Mouse (Mus musculus) forebrain, embryonic 13.5 days (tissue): Measurements from ENCODE around the gene Pitpnb. TPM values are rescaled to one million over a fixed set of nuclear protein-coding genes. Genes with fewer than 3 reads are reported as not detected.

Experiments used
- ATAC-seq: fragments of 200-750 bp; cut with Nextera tagmentation; 2 replicates; pipeline ENCODE4 v1.8.0; 2017
- H3K27ac ChIP-seq: fragments of 300-500 bp; sonication (generic); 2 replicates; pipeline ENCODE4 v1.5.1; 2015; ENCODE audit warnings: inconsistent platforms, mild to moderate bottlenecking, moderate library complexity
- H3K27me3 ChIP-seq: fragments of 300-500 bp; sonication (generic); 2 replicates; pipeline ENCODE4 v1.6.1; 2015; ENCODE audit warnings: mild to moderate bottlenecking, inconsistent platforms
- H3K36me3 ChIP-seq: fragments of 300-500 bp; sonication (generic); 2 replicates; pipeline ENCODE4 v1.6.1; 2015; ENCODE audit warnings: mild to moderate bottlenecking, inconsistent platforms; ENCODE audit not compliant: poor library complexity, severe bottlenecking
- H3K4me1 ChIP-seq: fragments of 300-500 bp; sonication (generic); 2 replicates; pipeline ENCODE4 v1.6.1; 2015; ENCODE audit warnings: inconsistent platforms
- H3K4me2 ChIP-seq: fragments of 300-500 bp; sonication (generic); 2 replicates; pipeline ENCODE4 v1.6.1; 2015; ENCODE audit warnings: inconsistent platforms, mild to moderate bottlenecking, moderate library complexity
- H3K4me3 ChIP-seq: fragments of 300-500 bp; sonication (generic); 2 replicates; pipeline ENCODE4 v1.5.1; 2015; ENCODE audit warnings: mild to moderate bottlenecking, inconsistent platforms
- H3K9ac ChIP-seq: fragments of 300-500 bp; sonication (generic); 2 replicates; pipeline ENCODE4 v1.6.1; 2015; ENCODE audit warnings: mild to moderate bottlenecking, inconsistent platforms
- H3K9me3 ChIP-seq: fragments of 300-500 bp; sonication (generic); replicated peaks from 2 replicates; pipeline ENCODE4 v1.6.1; 2016; ENCODE audit warnings: inconsistent platforms
- WGBS: fragments of 180-500 bp; shearing (Covaris S2); methylation state at CpG from one replicate; pipeline ENCODE4 v1.1.7; 2015; 5-methylcytosine and 5-hydroxymethylcytosine counted together
- polyA plus RNA-seq: library from polyadenylated mRNA; unstranded; fragments of >200 nt; fragmentation: Nextera tagmentation; extraction: Ambion mirVana; gene quantifications from 2 replicates; pipeline ENCODE4 v1.2.1, GENCODE M21; 2015

Pitpnb gene
- 103 and 112 TPM in 2 replicates for polyA plus RNA-seq

DNA sequence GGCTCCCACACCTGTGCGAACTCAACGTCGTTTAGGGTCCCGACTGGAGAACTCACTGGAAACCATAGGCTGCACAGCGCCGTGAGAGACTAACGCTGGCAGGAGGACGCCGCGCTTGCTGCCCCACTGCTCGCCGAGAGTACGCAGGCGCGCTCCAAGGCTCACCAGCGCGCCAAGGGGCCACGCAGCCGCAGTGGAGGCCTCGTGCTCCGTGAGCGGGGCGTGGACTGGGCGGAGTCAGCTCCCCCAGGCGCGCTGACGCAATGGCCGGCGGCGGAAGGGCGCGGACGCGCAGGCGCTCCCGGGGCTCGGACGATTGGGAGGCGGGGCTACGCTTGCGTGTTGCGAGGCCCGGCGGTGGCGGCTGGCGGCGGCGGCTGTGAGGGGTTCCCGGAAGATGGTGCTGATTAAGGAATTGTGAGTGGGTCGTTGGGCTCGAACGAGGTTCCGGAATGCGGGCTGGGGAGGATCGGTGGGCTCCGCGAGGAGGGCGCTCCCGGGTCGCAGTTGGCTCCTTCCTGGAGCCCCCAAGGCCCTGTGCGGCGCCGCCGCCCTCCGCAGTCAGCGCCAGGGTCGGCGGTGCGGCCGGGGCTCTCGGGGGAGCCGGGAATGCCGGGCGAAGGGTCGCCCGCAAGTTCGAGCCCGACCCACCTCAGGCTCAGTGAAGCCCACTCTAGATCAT, at the start of gene Pitpnb:
Pitpnb (plus strand) TSS at position 347 of the 682 bp plus-strand sequence.
- Histone ChIP-seq H3K4me3 (peak within 1 kb of the TSS; percentile 88), H3K9me3 (no peaks in the 10 kb centered on the region; the same call in 1 of the 2 replicates), H3K9ac (peak within 1 kb of the TSS; percentile 94), H3K27ac (peak within 1 kb of the TSS; percentile 79), H3K4me1 (peaks cover 23% of the 10 kb centered on the region), H3K27me3 (no peaks in the 10 kb centered on the region), H3K36me3 (peaks cover 19% of the 10 kb centered on the region), H3K4me2 (peak within 1 kb of the TSS; percentile 85)
- whole genome bisulfite sequencing, result 2% methylated on average over 76 of the region's 78 CpGs
- peak; percentile 99 for ATAC-seq

DNA sequence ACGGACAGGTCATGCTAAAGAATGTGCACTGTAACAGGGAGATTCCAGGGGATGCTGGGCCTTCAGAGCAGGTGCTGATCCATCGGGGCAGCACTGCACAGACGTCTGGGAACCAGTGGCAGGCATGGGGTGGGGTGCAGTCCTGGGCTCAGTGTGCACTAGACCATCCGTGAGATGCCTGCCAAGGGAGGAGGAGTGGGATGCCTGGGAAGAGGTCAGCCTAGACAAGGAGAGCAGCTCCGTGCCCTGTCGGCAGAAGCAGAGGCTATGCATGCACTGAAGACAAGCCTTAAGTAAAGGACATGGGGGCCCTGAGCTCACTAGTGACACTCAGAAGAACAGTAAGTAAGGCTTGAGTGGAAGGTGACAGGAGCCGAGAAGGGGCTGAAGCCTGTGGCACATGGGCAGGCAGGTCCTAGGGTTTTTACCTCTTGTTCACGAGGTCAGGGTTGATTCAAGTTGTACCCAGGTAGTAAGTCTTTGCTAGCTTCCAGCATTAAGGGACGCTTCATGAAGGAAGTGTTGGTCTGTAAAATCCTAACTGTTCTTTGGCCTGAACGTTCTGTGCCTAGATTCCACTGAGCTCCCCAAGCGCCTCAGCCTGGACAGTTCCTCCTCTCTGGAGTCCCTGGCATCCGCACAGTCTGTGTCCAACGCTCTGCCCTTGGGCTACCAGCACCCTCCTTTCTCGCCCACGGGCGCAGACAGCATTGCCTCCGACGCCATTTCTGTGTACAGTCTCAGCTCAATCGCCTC, 46.0 kb upstream of the Pitpnb start:
- no peak overlapping the region for H3K4me3 ChIP-seq
- H3K4me2 ChIP-seq, result no peak overlapping the region
- no peak overlapping the region for H3K27ac ChIP-seq
- H3K9ac ChIP-seq, result no peak overlapping the region
- H3K36me3 ChIP-seq, result peaks cover 87% of the 10 kb centered on the region
- H3K27me3 ChIP-seq, result no peaks in the 10 kb centered on the region
- H3K9me3 ChIP-seq, result no peaks in the 10 kb centered on the region
- WGBS, result 88% methylated on average over 19 of the region's 19 CpGs
- no peak for ATAC-seq
- H3K4me1 ChIP-seq, result no peaks in the 10 kb centered on the region

DNA sequence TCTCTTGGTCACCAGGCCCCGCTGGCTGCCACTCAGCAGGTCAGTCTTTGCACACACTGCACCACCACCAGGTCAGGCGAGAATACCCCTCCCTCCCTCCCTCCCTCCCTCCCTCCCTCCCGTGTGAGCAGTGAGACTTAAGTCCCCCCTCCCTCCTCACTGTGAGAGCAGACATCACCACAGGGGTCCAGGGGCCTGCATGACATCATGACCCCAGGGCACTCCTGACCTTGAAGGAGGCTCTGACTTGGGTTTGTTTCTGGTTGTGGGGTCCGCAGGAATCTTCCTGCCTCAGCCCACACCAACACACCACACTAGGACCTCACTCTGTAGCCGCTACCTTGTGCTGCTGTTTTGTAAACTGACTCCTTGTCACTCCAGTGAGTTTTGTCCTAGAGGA, 43.0 kb upstream of the Pitpnb start:
- Histone ChIP-seq H3K9me3 (no peaks in the 10 kb centered on the region), H3K4me2 (no peak overlapping the region), H3K9ac (no peak overlapping the region), H3K4me1 (peaks cover 7% of the 10 kb centered on the region; the same call in 1 of the 2 replicates), H3K4me3 (no peak overlapping the region), H3K36me3 (peaks cover 57% of the 10 kb centered on the region), H3K27me3 (no peaks in the 10 kb centered on the region), H3K27ac (no peak overlapping the region)
- no peak for ATAC-seq
- WGBS, result 70% methylated on average over 5 of the region's 5 CpGs

DNA sequence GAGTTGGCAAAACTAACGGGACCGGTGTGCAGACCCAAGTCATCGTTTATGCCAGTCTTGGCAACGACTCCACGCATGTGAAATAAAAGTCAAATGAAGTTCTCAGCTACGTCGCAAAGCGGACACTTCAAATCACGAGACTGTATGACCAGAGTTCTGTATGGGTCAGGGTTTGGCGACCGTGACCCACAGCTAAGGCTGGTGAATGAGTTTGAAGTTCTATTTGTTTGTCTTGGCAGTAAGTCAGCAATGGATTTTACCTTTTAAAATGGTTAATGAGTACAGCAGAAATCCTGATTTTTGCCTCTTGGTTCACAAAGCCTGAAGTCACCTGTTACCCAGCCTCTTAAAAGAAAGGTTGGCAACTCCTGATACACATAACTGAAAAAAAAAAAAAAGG, 42.1 kb upstream of the Pitpnb start:
- peaks cover 48% of the 10 kb centered on the region for H3K36me3 ChIP-seq
- no peak overlapping the region for H3K4me3 ChIP-seq
- WGBS, result 92% methylated on average over 11 of the region's 11 CpGs
- H3K9ac ChIP-seq, result no peak overlapping the region
- H3K4me1 ChIP-seq, result peaks cover 7% of the 10 kb centered on the region; the same call in 1 of the 2 replicates
- no peak overlapping the region for H3K4me2 ChIP-seq
- H3K27me3 ChIP-seq, result no peaks in the 10 kb centered on the region
- ATAC-seq, result no peak
- H3K27ac ChIP-seq, result no peak overlapping the region
- H3K9me3 ChIP-seq, result no peaks in the 10 kb centered on the region

DNA sequence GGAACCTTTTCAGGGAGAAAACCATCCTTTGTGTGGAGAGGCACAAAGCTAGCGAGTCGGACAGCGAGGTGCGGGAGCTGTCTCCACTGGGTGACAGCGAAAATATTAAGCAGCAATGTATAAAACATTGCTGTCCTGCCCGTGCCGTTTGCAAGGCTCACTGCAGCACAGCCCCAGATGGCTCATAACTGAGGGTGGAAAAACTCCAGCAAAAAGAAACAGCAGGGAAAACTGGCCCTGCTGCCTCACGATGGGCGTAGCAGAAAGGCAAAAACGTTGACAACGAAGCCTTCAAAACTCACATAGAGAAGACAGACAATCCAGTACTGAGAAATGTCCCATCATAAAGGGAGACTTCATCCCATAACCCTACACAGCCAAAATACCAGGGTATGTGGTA, 40.5 kb upstream of the Pitpnb start:
- H3K36me3 ChIP-seq, result peaks cover 32% of the 10 kb centered on the region
- no peak overlapping the region for H3K4me3 ChIP-seq
- H3K27me3 ChIP-seq, result no peaks in the 10 kb centered on the region
- no peaks in the 10 kb centered on the region for H3K9me3 ChIP-seq
- H3K27ac ChIP-seq, result peak overlapping the region; percentile 25
- no peak overlapping the region for H3K4me2 ChIP-seq
- H3K9ac ChIP-seq, result no peak overlapping the region
- WGBS, result 59% methylated on average over 11 of the region's 11 CpGs
- peaks cover 7% of the 10 kb centered on the region; the same call in 1 of the 2 replicates for H3K4me1 ChIP-seq
- ATAC-seq, result no peak

DNA sequence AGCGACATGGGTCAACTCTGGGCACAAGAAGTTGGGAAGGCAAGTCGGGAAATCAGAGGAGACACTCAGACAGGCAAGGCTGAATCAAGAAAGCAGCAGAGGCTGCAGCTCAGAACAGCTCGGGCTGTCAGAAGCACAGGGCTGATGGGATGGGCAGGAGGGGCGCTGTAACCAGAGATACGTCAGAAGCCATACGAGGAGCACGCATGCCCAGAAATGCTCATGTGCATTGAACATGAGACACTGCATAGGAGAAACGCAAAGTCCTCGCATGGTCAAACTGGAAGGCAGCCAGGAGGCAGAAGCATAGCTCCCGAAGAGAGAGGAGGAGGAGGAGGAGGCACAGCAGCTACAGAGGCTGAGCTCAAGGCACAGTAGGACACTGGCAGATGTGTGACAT, 38.9 kb upstream of the Pitpnb start:
- H3K9ac ChIP-seq, result no peak overlapping the region
- no peaks in the 10 kb centered on the region for H3K9me3 ChIP-seq
- H3K4me3 ChIP-seq, result no peak overlapping the region
- H3K36me3 ChIP-seq, result peaks cover 16% of the 10 kb centered on the region
- no peak overlapping the region; the same call in 1 of the 2 replicates for H3K27ac ChIP-seq
- no peak; the same call in 1 of the 2 replicates for ATAC-seq
- H3K4me1 ChIP-seq, result peaks cover 7% of the 10 kb centered on the region; the same call in 1 of the 2 replicates
- no peak overlapping the region for H3K4me2 ChIP-seq
- whole genome bisulfite sequencing, result 67% methylated on average over 10 of the region's 10 CpGs
- no peaks in the 10 kb centered on the region for H3K27me3 ChIP-seq

DNA sequence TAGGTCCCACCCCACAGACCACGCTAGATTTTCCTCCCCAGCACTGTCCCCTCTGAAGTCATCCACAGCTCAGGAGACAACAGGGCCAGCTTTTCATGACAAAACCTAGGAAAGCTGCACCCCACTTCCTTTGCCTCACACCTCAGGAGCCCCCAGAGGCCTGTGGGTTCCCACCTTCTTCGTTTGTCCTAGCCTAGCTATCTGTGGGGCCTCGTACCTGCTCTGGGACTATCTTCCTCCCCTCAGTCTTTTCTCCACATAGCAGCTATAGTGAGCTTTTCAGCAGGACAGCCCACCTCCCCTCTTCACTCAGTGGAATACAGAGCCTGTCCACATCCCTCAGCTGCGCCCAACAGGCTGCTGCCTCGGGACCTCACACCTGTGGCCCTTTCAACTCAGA, 32.8 kb upstream of the Pitpnb start:
- H3K27me3 ChIP-seq, result no peaks in the 10 kb centered on the region
- H3K4me3 ChIP-seq, result no peak overlapping the region
- no peak for ATAC-seq
- peaks cover 4% of the 10 kb centered on the region; the same call in 1 of the 2 replicates for H3K4me1 ChIP-seq
- no peak overlapping the region for H3K27ac ChIP-seq
- no peak overlapping the region for H3K4me2 ChIP-seq
- 71% methylated on average over 5 of the region's 5 CpGs for WGBS
- no peaks in the 10 kb centered on the region for H3K9me3 ChIP-seq
- H3K9ac ChIP-seq, result no peak overlapping the region
- H3K36me3 ChIP-seq, result no peaks in the 10 kb centered on the region

DNA sequence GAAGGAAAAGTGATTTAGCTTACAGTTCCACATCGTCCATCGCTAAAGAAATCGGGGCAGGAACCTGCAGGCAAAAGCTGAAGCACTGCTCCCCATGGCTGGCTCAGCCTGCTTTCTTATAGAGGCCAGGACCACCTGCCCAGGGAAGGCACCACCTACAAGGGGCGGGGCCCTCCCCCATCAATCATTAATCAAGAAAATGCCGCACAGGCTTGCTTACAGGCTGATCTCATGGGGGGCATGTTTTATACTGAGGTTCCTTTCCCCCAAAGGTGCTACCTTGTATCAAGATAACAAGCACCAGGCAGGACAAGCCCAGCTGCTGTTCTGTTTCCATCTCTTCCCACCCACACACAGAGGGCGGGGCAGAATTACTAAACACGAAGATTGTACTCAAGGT, 31.9 kb upstream of the Pitpnb start:
- H3K4me3 ChIP-seq, result no peak overlapping the region

DNA sequence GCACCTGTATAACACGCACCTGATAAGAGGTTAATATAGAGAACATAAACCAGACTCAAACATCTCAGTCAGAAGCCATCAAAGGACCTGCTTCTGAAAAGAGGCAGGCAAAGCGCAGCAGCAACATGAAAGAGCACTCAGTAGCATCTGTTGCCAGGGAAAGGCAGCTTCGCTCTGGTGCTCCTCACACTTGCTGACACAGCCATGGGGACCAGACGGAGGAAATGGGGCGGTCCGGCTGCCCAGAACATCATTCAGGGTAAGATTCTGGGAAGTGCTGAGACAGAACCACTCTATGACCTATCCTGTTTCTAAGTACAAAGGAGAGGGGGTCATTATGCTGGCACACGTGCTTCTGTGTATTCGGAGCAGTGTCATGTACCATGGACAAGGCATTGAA, 29.8 kb upstream of the Pitpnb start:
- no peak overlapping the region for H3K4me2 ChIP-seq
- H3K36me3 ChIP-seq, result no peaks in the 10 kb centered on the region
- H3K27me3 ChIP-seq, result no peaks in the 10 kb centered on the region
- no peak overlapping the region for H3K9ac ChIP-seq
- 69% methylated on average over 8 of the region's 8 CpGs for WGBS
- no peak for ATAC-seq
- H3K27ac ChIP-seq, result no peak overlapping the region
- H3K4me1 ChIP-seq, result peaks cover 4% of the 10 kb centered on the region; the same call in 1 of the 2 replicates
- no peak overlapping the region for H3K4me3 ChIP-seq
- no peaks in the 10 kb centered on the region for H3K9me3 ChIP-seq

More for the DNA sequence above, 31.9 kb upstream of the Pitpnb start:
- H3K36me3 ChIP-seq, result no peaks in the 10 kb centered on the region
- H3K9ac ChIP-seq, result no peak overlapping the region
- no peak overlapping the region for H3K4me2 ChIP-seq
- no peaks in the 10 kb centered on the region for H3K27me3 ChIP-seq
- no peak overlapping the region for H3K27ac ChIP-seq
- no peaks in the 10 kb centered on the region for H3K9me3 ChIP-seq
- no peak for ATAC-seq
- peaks cover 4% of the 10 kb centered on the region; the same call in 1 of the 2 replicates for H3K4me1 ChIP-seq
- 55% methylated on average over 7 of the region's 7 CpGs for WGBS

DNA sequence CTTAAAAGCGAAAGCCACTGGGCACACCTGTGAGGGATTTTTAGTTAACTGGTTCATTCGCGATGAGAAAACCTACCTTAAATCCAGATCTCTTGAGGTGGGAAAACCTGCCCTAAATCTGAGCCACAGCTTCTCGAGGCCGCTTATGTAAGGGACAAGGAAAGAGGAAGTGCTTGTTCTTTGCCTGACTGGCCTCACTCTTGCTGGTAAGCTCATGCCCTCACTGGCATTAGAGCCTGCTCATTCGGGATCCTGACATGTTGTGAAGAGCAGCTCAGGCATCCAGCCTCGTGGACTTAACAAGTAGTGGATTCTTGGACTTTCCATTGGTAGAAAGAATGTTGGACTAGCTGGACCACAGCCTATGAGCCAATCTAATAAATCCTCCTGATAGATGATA, 28.8 kb upstream of the Pitpnb start:
- H3K27me3 ChIP-seq, result no peaks in the 10 kb centered on the region
- H3K36me3 ChIP-seq, result no peaks in the 10 kb centered on the region
- no peaks in the 10 kb centered on the region for H3K9me3 ChIP-seq
- no peak overlapping the region for H3K27ac ChIP-seq
- H3K4me1 ChIP-seq, result peaks cover 4% of the 10 kb centered on the region; the same call in 1 of the 2 replicates
- H3K4me3 ChIP-seq, result no peak overlapping the region
- no peak for ATAC-seq
- no peak overlapping the region for H3K9ac ChIP-seq
- WGBS, result 77% methylated on average over 7 of the region's 7 CpGs
- H3K4me2 ChIP-seq, result no peak overlapping the region

DNA sequence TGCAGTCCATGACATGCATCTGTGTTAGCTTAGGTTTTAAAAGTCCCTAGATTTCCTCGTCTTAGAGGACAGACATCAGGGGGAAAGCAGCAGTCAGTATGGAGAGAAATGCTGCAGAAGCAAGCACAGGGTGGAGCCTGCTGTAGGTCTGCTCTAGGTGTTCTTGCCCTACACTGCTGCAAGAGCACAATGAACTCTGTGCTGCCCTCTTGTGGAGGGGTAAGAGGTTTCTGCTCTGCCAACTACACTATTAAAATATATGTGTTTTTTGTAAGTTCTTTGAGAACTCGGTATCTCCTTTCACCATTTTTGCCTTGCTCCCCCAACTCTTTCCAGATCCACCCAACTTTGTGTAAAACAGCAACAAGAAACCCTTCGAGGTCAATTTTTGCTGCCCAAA, 25.8 kb upstream of the Pitpnb start:
- H3K9me3 ChIP-seq, result no peaks in the 10 kb centered on the region
- H3K27me3 ChIP-seq, result no peaks in the 10 kb centered on the region
- no peaks in the 10 kb centered on the region for H3K36me3 ChIP-seq
- 96% methylated on average over 3 of the region's 3 CpGs for WGBS
- no peak overlapping the region for H3K4me2 ChIP-seq
- peaks cover 4% of the 10 kb centered on the region; the same call in 1 of the 2 replicates for H3K4me1 ChIP-seq
- H3K4me3 ChIP-seq, result no peak overlapping the region
- ATAC-seq, result no peak
- no peak overlapping the region for H3K9ac ChIP-seq
- no peak overlapping the region for H3K27ac ChIP-seq

DNA sequence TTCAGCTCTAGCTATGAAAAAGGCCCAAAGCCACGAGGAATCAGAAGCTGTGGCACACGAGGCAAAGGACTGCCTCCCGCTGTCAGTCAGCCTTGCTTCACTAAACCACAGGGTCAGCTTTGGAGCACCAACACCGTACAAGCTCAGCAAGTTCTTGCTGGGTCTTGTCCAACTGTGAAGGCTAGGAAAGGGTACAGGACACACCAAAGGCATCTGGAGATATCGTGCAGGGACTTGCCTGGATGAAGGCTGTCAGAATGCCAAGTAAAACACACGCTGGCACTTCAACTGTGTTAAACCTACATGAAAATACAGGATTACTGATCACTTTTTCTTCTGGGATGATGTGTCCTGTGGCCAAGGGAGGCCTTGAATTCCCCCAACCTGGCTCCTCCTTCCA, 20.4 kb upstream of the Pitpnb start:
- WGBS, result 85% methylated on average over 6 of the region's 6 CpGs
- Histone ChIP-seq H3K9me3 (no peaks in the 10 kb centered on the region), H3K4me2 (no peak overlapping the region), H3K36me3 (no peaks in the 10 kb centered on the region), H3K4me1 (no peaks in the 10 kb centered on the region), H3K4me3 (no peak overlapping the region), H3K9ac (no peak overlapping the region), H3K27ac (no peak overlapping the region), H3K27me3 (no peaks in the 10 kb centered on the region)
- no peak for ATAC-seq
